Mouse (Mus musculus): ENCODE data around the gene Susd1.

GRCm38 (mm10) chr4:59331633-59332032, 106.8 kb downstream of the Susd1 start:
- TF ChIP-seq GATA1 (IDR thresholded peaks at IDR 0.05; ENCODE audit: borderline replicate concordance, low read length) (no peak), CTCF (IDR thresholded peaks at IDR 0.05; ENCODE audit: low read depth, low read length) (no peak)

Data from G1E (cell line).